Mouse (Mus musculus) stomach, postnatal 0 days (tissue): ENCODE results near the gene Mcts2.

Source experiments
- CTCF ChIP-seq: IDR thresholded peaks from 2 replicates; pipeline ENCODE4 v1.5.1; 2016; ENCODE audit warnings: antibody characterized with exemption, low read depth, mild to moderate bottlenecking, moderate library complexity
- EP300 ChIP-seq: optimal IDR thresholded peaks from 2 replicates; pipeline ENCODE3; 2016; ENCODE audit warnings: antibody characterized with exemption

- TF ChIP-seq CTCF (no peak), EP300 (no peak)
Observed at GRCm38 (mm10) chr2:152683086-152683485, 3.7 kb upstream of the Mcts2 start.
